Mouse (Mus musculus): Measurements from ENCODE around the gene Slc2a9. TPM values are rescaled to one million over a fixed set of nuclear protein-coding genes. Genes with fewer than 3 reads are reported as not detected.

Gene Slc2a9
- total and polyA plus RNA-seq, 3 experiments, result 1.6 to 2.8 (median 2.3) TPM

DNA sequence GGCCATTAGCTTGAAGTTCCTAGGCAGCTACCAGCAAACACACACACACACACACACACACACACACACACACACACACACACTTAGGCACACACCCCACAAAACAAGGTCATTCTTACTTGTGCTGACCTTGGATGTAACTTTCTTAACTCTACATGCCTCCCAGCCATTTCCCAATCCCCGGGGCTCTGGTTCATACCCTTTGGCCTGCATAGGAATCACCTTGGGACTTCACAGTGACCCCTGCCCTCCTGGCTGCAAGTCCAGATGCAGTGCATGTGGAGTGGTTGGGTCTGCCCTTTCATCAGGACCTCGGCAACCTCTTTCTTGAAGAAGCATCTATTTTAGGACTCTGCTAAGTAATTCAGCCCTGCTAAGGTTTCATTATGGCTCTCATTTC, 197.7 kb downstream of the Slc2a9 start:
- Histone ChIP-seq H3K9ac (ENCODE audit: insufficient read depth, low read depth) (no peak overlapping the region), H3K9me3 (replicated peaks; ENCODE audit: low read length) (no peaks in the 10 kb centered on the region), H3K27ac (ENCODE audit: insufficient read depth, low read depth) (no peak overlapping the region), H3K27me3 (replicated peaks) (peaks cover 44% of the 10 kb centered on the region), H3K4me2 (ENCODE audit: insufficient read depth, low read depth, poor library complexity, severe bottlenecking) (no peak overlapping the region), H3K4me3 (replicated peaks in 1 of 3; ENCODE audit: low read depth in 2 of 3, low read length in 2 of 3, poor library complexity in 1 of 3) (no peak overlapping the region), H3K4me1 (ENCODE audit: control insufficient read depth in 1 of 2, insufficient read depth in 2 of 2) (peaks cover 3 to 8% of the 10 kb centered on the region in 2 experiments; a peak in 2 of 4 replicates), H3K36me3 (replicated peaks in 1 of 2; ENCODE audit: control insufficient read depth in 1 of 2, insufficient read depth in 1 of 2, low read length in 1 of 2) (no peaks in the 10 kb centered on the region), H3K79me2 (replicated peaks; ENCODE audit: control insufficient read depth, extremely low read depth, insufficient read depth, poor library complexity, severe bottlenecking) (no peaks in the 10 kb centered on the region)
- in situ Hi-C loops (cut with MboI; ENCODE audit: low pct_ligation_motif_present, low pct_unique_long_range_greater_than_20kb, low sequenced_read_pairs) (loop anchor here (10.0 to 25.0 kb wide), 2 partner anchors 200 to 307 kb away; partner anchors contain the start of gene Slc2a9), dilution Hi-C loops (cut with MboI; ENCODE audit: extremely low pct_ligation_motif_present, extremely low pct_unique_long_range_greater_than_20kb, low sequenced_read_pairs) (no loop called here)
- DNase-seq (ENCODE audit: extremely low read depth), result no peak
- TF ChIP-seq ZC3H11A (IDR thresholded peaks at IDR 0.05; ENCODE audit: low read depth, low read length) (no peak), POLR2AphosphoS2 (IDR thresholded peaks at IDR 0.05; ENCODE audit: low read depth, low read length) (no peak), HCFC1 (IDR thresholded peaks at IDR 0.05; ENCODE audit: low read depth, low read length) (no peak), BHLHE40 (IDR thresholded peaks at IDR 0.05; ENCODE audit: low read depth, low read length) (no peak), SMC3 (IDR thresholded peaks at IDR 0.05; ENCODE audit: low read depth, low read length) (no peak)

DNA sequence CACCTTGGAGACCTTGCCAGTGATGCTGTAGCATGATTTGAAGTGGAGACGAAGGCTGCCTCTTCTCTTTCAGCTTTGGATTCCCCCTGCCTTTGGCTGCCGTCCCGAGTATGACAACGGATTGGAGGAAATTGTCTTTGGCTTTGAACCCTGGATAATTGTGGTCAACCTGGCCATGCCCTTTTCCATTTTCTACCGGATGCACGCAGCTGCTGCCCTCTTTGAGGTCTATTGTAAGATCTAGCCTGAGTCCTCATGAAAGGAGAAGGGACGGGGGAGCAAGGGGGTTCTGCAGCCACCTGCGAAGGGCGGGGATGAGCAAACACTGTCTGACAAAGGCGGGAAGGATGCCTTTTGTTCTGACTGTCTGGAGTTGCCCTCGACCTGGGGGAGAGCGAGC, 200.3 kb downstream of the Slc2a9 start:
- Histone ChIP-seq H3K36me3 (replicated peaks in 1 of 2; ENCODE audit: control insufficient read depth in 1 of 2, insufficient read depth in 1 of 2, low read length in 1 of 2) (no peaks in the 10 kb centered on the region), H3K27ac (ENCODE audit: insufficient read depth, low read depth) (no peak overlapping the region), H3K27me3 (replicated peaks) (peaks cover 40% of the 10 kb centered on the region), H3K4me2 (ENCODE audit: insufficient read depth, low read depth, poor library complexity, severe bottlenecking) (no peak overlapping the region), H3K79me2 (replicated peaks; ENCODE audit: control insufficient read depth, extremely low read depth, insufficient read depth, poor library complexity, severe bottlenecking) (no peaks in the 10 kb centered on the region), H3K4me1 (ENCODE audit: control insufficient read depth in 1 of 2, insufficient read depth in 2 of 2) (peaks cover 3 to 4% of the 10 kb centered on the region in 2 experiments; a peak in 3 of 4 replicates), H3K9me3 (replicated peaks; ENCODE audit: low read length) (no peaks in the 10 kb centered on the region), H3K4me3 (replicated peaks in 1 of 3; ENCODE audit: low read depth in 2 of 3, low read length in 2 of 3, poor library complexity in 1 of 3) (no peak overlapping the region), H3K9ac (ENCODE audit: insufficient read depth, low read depth) (no peak overlapping the region)
- no peak for DNase-seq (ENCODE audit: extremely low read depth)
- in situ Hi-C loops (cut with MboI; ENCODE audit: low pct_ligation_motif_present, low pct_unique_long_range_greater_than_20kb, low sequenced_read_pairs), result loop anchor here (10.0 to 25.0 kb wide), 2 partner anchors 202 to 310 kb away; partner anchors contain the start of gene Slc2a9
- dilution Hi-C loops (cut with MboI; ENCODE audit: extremely low pct_ligation_motif_present, extremely low pct_unique_long_range_greater_than_20kb, low sequenced_read_pairs), result no loop called here
- TF ChIP-seq TBP (conservative IDR thresholded peaks at IDR 0.05; ENCODE audit: low read depth, low read length), result no peak
- TF ChIP-seq MAZ (IDR thresholded peaks at IDR 0.05; ENCODE audit: low read depth, low read length), result no peak

DNA sequence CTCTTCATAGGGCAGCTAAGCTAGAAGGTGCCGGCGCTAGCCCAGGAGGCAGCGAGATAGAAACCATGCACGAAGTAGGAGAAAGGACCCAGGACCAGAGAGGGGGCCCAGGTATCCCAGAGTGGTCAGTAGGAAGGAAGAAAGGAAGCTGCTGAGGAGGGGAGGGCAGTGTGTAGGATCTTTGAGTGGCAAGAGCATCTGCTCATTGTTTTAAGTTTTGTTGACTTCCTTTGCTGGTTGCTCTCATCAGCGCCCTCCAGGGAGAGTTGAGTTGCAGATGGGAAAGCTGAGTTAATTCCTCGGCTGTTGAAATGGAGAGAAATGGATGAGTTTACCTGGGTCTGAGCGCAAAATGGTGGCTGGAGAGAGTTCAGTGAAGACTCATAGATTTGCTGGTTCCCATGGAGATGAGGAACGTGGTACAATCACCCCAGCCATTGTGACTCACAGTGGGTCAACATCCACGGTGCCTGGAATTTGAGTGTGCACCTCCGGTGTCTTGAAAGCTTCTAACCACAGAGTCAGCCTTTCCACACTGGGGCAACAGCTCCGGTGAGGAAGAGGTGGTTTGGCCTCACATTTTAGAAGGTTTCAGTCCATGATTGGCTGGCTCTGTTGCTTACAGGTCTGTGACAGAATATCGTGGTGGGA, 201.1 kb downstream of the Slc2a9 start:
- TF ChIP-seq ETS1 (conservative IDR thresholded peaks at IDR 0.05; ENCODE audit: low read depth, low read length) (no peak), SMC3 (IDR thresholded peaks at IDR 0.05; ENCODE audit: low read depth, low read length) (no peak), CHD1 (IDR thresholded peaks at IDR 0.05; ENCODE audit: low read depth, low read length) (no peak), JUND (conservative IDR thresholded peaks at IDR 0.05; ENCODE audit: low read depth, low read length) (no peak), NELFE (IDR thresholded peaks at IDR 0.05; ENCODE audit: low read depth, low read length) (no peak)
- H3K9ac ChIP-seq (ENCODE audit: insufficient read depth, low read depth), result no peak overlapping the region
- no peaks in the 10 kb centered on the region for H3K9me3 ChIP-seq (replicated peaks; ENCODE audit: low read length)
- peaks cover 48% of the 10 kb centered on the region for H3K27me3 ChIP-seq (replicated peaks)
- in situ Hi-C loops (cut with MboI; ENCODE audit: low pct_ligation_motif_present, low pct_unique_long_range_greater_than_20kb, low sequenced_read_pairs), result loop anchor here (10.0 to 25.0 kb wide), 2 partner anchors 203 to 310 kb away; partner anchors contain the start of gene Slc2a9
- H3K4me2 ChIP-seq (ENCODE audit: insufficient read depth, low read depth, poor library complexity, severe bottlenecking), result no peak overlapping the region
- no peak overlapping the region for H3K27ac ChIP-seq (ENCODE audit: insufficient read depth, low read depth)
- no peaks in the 10 kb centered on the region for H3K36me3 ChIP-seq (replicated peaks in 1 of 2; ENCODE audit: control insufficient read depth in 1 of 2, insufficient read depth in 1 of 2, low read length in 1 of 2)
- H3K4me1 ChIP-seq (ENCODE audit: control insufficient read depth in 1 of 2, insufficient read depth in 2 of 2), result peaks cover 3 to 4% of the 10 kb centered on the region in 2 experiments; a peak in 3 of 4 replicates
- no peaks in the 10 kb centered on the region for H3K79me2 ChIP-seq (replicated peaks; ENCODE audit: control insufficient read depth, extremely low read depth, insufficient read depth, poor library complexity, severe bottlenecking)
- dilution Hi-C loops (cut with MboI; ENCODE audit: extremely low pct_ligation_motif_present, extremely low pct_unique_long_range_greater_than_20kb, low sequenced_read_pairs), result no loop called here
- no peak overlapping the region for H3K4me3 ChIP-seq (replicated peaks in 1 of 3; ENCODE audit: low read depth in 2 of 3, low read length in 2 of 3, poor library complexity in 1 of 3)
- DNase-seq (ENCODE audit: extremely low read depth), result no peak

Other genes starting within 250 kb of the Slc2a9 start
- 64.1 and 65.1 TPM in 2 replicates for gene Tmem128, start 243.0 kb downstream of the Slc2a9 start, total RNA-seq (2012; rRNA removed)
- gene Tmem128, start 243.0 kb downstream of the Slc2a9 start, total RNA-seq (2014; rRNA removed), result 109 and 113 TPM in 2 replicates
- 40.4 and 43.5 TPM in 2 replicates for gene Tmem128, start 243.0 kb downstream of the Slc2a9 start, polyA plus RNA-seq (2012; ENCODE audit: insufficient read length, low read depth)
- not detected in 2 replicates for gene Otop1, start 227.2 kb downstream of the Slc2a9 start, total RNA-seq (2012; rRNA removed)
- gene Otop1, start 227.2 kb downstream of the Slc2a9 start, total RNA-seq (2014; rRNA removed), result not detected in 2 replicates
- not detected in 2 replicates for gene Otop1, start 227.2 kb downstream of the Slc2a9 start, polyA plus RNA-seq (2012; ENCODE audit: insufficient read length, low read depth)
- gene Drd5, start 183.8 kb downstream of the Slc2a9 start, total RNA-seq (2012; rRNA removed), result not detected in 2 replicates
- gene Drd5, start 183.8 kb downstream of the Slc2a9 start, total RNA-seq (2014; rRNA removed), result not detected in 2 replicates
- not detected in 2 replicates for gene Drd5, start 183.8 kb downstream of the Slc2a9 start, polyA plus RNA-seq (2012; ENCODE audit: insufficient read length, low read depth)
- gene Wdr1, start 60.1 kb upstream of the Slc2a9 start, total RNA-seq (2012; rRNA removed), result 108 and 130 TPM in 2 replicates
- 173 and 187 TPM in 2 replicates for gene Wdr1, start 60.1 kb upstream of the Slc2a9 start, total RNA-seq (2014; rRNA removed)
- gene Wdr1, start 60.1 kb upstream of the Slc2a9 start, polyA plus RNA-seq (2012; ENCODE audit: insufficient read length, low read depth), result 137 and 142 TPM in 2 replicates
- gene Zfp518b, start 181.7 kb upstream of the Slc2a9 start, total RNA-seq (2012; rRNA removed), result not detected in 2 replicates
- gene Zfp518b, start 181.7 kb upstream of the Slc2a9 start, total RNA-seq (2014; rRNA removed), result not detected in 2 replicates
- gene Zfp518b, start 181.7 kb upstream of the Slc2a9 start, polyA plus RNA-seq (2012; ENCODE audit: insufficient read length, low read depth), result not detected in 2 replicates

Data from CH12.LX (cell line).